Mouse (Mus musculus): ENCODE measurements around the gene Nup210l.
A peak's percentile ranks its signal among the peaks of the same experiment; 100 is the strongest.
"Not testable (repeated sequence)": the region's sequence is repeated elsewhere in the genome, so short reads cannot be mapped to it uniquely, and the experiment has no call there.

Gene Nup210l

DNA sequence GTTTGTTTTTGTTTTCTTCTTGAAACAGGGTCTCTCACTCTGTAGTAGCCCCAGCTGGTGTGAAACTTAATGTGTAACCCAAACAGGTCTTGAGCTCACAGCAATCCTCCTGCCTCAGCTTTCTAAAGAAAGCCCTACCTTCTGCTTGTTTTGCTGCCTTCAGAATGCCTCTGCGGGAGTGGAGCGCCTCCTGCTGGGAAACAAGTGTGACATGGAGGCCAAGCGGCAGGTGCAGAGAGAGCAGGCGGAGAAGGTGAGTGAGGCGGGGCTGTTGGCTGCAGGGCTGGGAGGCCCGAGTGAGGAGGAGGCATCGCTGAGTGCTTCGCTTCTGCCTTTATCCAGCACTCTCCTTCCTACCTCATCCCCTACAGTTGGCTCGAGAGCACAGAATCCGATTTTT, 120.4 kb downstream of the Nup210l start:
- DNase-seq (ENCODE audit: low spot score) = no peak

DNA sequence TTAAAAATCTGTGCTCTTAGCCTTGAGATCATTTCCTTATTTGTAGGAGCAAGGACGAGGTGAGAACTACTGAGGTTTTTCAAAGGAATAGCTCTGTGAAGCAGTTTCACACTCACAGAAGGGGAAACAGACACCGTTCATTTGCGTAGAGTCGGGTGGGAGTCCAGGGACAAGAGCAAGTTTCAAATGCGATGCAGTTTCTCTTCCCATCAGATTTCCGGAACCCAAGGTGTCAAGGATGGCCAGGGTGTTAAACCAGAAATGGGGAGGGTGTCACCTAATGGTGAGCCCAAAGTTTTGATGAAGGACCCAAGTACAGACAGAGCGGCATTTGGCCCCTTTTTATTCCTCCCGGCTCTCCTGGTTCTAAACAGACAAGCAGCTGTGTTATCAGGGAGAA, 127.1 kb downstream of the Nup210l start:
- DNase-seq (ENCODE audit: low spot score) = no peak

DNA sequence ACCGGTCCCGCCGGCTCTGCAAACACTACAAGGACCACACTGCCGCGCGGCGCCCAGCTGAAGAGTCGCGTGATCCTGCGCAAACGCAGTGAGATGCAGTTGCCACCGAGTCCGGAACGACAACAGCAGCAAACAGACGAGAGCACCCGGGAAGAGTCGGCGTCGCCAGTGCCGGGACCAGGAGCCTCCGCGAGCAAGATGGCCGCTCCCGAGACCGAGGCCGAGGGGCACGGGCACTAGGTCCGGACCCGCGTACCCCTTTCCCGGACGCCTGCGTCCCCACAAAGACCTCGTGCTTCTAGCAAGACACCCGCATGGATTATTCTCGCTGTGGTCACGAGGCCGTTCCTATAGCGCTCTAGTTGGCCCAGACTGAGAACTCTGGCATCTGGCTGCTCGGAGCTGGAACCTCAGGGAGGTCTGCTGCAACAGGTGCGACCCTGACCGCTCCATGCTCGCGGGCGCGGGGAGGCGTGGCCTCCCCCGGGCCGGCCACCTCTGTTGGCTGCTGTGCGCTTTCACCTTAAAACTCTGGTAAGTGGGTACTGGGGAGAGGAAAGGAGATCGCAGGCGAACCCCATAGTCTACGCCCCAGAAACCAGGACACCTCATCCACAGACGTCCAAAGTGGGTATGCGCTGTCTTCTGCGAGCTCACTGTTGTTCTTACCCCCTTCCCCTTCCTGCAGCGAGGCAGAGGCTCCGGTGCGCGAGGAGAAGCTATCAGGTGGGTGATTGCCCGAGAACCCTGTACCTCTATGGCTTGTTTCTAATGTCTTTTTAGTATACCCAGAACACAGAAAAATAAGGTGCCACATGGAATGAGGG, 127.8 kb downstream of the Nup210l start, which contains the start of gene Jtb:
Gene Jtb, plus strand, starts transcription at position 91 of the 827 bp plus-strand sequence.
- peak; percentile 78 for DNase-seq (ENCODE audit: low spot score)

- DNase-seq (ENCODE audit: low spot score) = no peak
Measured at GRCm38 (mm10) chr3:90241251-90241650, 137.3 kb downstream of the Nup210l start.

DNA sequence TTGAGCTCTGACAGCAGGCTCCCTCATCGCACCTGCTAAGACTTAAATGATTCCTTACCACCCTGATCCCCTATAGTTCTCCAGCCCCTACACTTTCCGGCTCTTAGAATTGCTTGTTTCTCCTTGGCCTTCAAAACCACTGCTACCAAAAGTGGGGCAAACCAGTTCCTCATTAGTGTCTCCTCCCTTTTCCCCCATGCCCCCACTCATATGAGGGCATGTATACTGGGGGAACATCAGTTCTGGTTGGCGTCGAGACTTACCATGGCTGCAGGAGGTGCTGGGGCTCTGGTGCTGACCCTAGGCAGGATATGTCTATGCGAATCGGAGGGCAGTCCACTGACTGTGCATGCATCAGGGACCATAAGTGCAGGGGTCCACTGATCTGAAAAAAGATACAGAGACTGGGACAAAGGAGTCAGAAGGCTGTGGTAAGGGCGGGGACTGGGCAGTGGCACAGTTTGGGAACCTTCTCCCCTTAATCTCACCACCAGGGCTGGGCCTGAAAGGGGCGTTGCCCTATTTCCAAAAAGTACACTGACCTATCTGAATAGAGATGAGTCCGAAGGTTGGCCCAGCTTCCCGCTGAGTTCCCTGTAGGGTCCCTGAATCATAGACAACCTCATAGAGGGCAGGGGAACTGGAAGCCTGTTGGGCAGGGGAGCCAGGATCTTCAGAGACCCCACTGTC, 137.9 kb downstream of the Nup210l start:
- no peak for DNase-seq (ENCODE audit: low spot score)

GRCm38 (mm10) chr3:90242984-90243775, 139.2 kb downstream of the Nup210l start, which contains the start of gene Creb3l4:
TSS of gene Creb3l4 (minus strand) at chr3:90243512.
- no peak for DNase-seq (ENCODE audit: low spot score)

- DNase-seq (ENCODE audit: low spot score) = no peak
Measured at GRCm38 (mm10) chr3:90245406-90245805, 141.5 kb downstream of the Nup210l start.

- no peak for DNase-seq (ENCODE audit: low spot score)
Measured at GRCm38 (mm10) chr3:90247630-90247959, 143.7 kb downstream of the Nup210l start.

- peak; percentile 92 for DNase-seq (ENCODE audit: low spot score)
Measured at GRCm38 (mm10) chr3:90247960-90248745, 144.2 kb downstream of the Nup210l start, which contains the start of gene Slc39a1. TSS of gene Slc39a1 (plus strand) at chr3:90248172.

DNA sequence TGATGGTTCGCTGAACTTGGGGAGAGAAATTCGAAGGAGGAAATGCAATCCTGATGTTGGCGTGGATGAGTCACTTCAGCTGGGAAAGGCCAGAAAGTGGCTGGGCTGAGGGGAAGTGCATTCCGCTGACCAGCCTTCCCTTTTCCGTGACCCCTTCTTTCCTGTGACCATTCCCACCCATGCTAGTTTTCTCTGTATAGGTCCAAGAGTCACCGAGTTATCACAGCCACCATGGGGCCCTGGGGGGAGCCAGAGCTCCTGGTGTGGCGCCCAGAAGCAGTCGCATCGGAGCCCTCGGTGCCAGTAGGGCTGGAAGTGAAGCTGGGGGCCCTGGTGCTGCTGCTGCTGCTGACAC, 144.8 kb downstream of the Nup210l start:
- DNase-seq (ENCODE audit: low spot score) = no peak

GRCm38 (mm10) chr3:90250791-90251190, 146.9 kb downstream of the Nup210l start:
- DNase-seq (ENCODE audit: low spot score) = no peak

DNA sequence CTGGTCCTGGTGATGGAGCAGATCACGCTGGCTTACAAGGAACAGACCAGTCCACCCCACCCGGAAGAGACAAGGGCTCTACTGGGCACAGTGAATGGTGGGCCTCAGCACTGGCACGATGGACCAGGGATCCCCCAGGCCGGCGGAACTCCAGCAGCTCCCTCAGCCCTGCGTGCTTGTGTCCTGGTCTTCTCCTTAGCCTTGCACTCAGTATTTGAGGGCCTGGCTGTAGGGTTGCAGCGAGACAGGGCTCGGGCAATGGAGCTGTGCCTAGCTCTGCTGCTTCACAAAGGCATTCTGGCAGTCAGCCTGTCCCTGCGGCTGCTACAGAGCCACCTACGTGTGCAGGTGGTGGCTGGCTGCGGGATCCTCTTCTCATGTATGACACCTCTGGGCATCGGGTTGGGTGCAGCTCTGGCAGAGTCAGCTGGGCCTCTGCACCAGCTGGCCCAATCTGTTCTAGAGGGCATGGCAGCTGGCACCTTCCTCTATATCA, 147.8 kb downstream of the Nup210l start:
- DNase-seq (ENCODE audit: low spot score) = not testable (repeated sequence)

- not testable (repeated sequence) for DNase-seq (ENCODE audit: low spot score)
Measured at GRCm38 (mm10) chr3:90252659-90253058, 148.7 kb downstream of the Nup210l start.

DNA sequence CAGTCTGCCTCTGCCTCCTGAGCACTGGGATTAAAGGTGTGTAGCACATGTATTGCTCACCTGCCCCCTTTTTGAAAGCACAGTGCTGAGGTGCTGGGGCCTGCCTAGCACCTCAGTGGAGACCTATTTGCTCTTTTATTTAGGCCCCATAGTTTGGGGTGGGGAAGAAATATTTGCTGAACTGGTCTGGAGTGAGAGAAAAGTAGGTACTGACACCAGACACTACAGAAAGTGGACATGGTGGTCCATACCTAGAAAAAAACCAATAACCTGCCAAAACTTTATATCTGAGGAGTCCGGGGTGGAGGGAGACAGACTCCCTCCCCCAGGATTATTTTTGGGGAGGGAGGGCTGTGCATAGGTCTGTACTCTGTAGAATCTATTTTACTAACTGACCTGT, 149.2 kb downstream of the Nup210l start:
- not testable (repeated sequence) for DNase-seq (ENCODE audit: low spot score)

DNA sequence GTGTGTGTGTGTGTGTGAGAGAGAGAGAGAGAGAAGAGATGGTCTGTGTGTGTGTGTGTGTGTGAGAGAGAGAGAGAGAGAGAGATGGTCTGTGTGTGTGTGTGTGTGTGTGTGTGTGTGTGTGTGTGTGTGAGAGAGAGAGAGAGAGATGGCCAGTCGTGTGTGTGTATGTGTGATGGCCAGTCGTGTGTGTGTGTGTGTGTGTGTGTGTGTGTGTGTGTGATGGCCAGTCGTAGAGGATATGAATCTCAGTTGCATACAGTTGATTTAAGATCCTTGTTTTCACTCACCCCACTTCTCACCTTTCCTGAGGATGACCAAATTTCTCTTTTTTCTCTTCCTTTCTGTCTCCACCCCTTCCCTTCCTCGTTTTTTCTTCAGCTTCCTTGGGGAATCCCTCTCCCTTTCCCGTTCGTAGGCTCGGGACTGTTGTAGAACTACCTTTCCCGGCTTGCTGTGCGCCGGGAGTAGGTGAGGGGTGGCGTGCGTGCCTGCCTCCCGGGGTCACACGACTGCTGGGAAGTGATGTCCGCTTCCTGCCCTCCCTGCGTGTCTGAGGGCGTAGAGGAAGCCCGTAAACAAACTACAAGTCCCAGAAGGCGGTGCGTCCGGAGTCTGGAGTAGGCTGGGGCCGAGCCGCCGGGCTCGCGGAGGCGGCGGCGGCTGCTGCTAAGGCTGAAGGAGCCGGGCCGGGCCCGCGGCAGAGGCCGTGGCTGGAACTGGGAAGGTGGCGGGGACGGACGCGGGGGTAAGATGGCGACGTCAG, 149.9 kb downstream of the Nup210l start, which contains the start of gene Crtc2:
Gene Crtc2, plus strand, starts transcription at position 511 of the 766 bp plus-strand sequence.
- DNase-seq (ENCODE audit: low spot score) = peak; percentile 91

GRCm38 (mm10) chr3:90254419-90255193, 150.7 kb downstream of the Nup210l start:
- no peak for DNase-seq (ENCODE audit: low spot score)

- DNase-seq (ENCODE audit: low spot score) = no peak
Measured at GRCm38 (mm10) chr3:90255194-90255565, 151.2 kb downstream of the Nup210l start.

DNA sequence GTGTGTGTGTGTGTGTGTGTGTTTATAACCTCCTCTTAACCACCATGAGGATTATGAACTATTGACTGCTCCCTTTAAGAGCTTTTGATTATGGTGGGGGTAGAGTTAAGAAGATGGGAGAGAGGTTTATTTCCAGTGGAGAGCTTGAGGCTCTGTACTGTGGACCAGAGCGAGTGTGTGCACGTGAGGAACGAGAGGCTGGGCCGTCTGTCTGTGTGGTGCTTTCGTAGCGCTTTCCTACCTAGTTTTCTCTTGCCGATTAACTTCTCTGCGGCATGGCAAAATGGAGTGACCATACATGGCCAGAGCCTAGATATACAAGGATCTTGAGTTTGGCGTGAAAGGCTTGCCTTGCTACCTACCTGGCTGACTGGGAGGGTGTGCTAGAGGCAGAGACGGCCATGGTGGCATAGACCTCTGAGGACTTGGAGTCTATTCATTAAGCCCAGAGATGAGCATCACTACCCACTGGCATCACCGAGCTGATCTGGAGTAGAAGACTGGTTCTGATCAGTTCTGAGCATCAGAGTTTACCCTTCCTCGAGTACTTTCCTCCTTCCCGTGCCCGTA, 151.9 kb downstream of the Nup210l start:
- DNase-seq (ENCODE audit: low spot score) = no peak

- no peak for DNase-seq (ENCODE audit: low spot score)
Measured at GRCm38 (mm10) chr3:90256731-90257530, 153.0 kb downstream of the Nup210l start.

Data from layer of hippocampus, adult 9-10 months (tissue).